Mouse (Mus musculus): ENCODE results near the gene Lrrc28.

GRCm38 (mm10) chr7:67578044-67578443 is 67.0 kb downstream of the Lrrc28 start:
- TF ChIP-seq CTCF (IDR thresholded peaks at IDR 0.05; ENCODE audit: low read depth) (no peak), EP300 (IDR thresholded peaks at IDR 0.05; ENCODE audit: low read depth) (no peak)

Data from liver, embryonic 14.5 days (tissue).